Mouse (Mus musculus) spleen, postnatal 0 days (tissue): Measurements from ENCODE around the gene Atp2c1. TPM values are rescaled to one million over a fixed set of nuclear protein-coding genes. Genes with fewer than 3 reads are reported as not detected.

Source experiments
- polyA plus RNA-seq: library from polyadenylated mRNA; unstranded; fragments of >200 nt; fragmentation: Nextera tagmentation; extraction: Ambion mirVana; gene quantifications from 2 replicates; pipeline ENCODE4 v1.2.1, GENCODE M21; 2015

Atp2c1 gene
- 23.6 and 29.0 TPM in 2 replicates for polyA plus RNA-seq

GRCm38 (mm10) chr9:105527219-105527618, at the start of gene Atp2c1:
TSS of gene Atp2c1 (minus strand) at chr9:105527319.

GRCm38 (mm10) chr9:105395218-105395627, 131.9 kb downstream of the Atp2c1 start, which contains the start of the genes Aste1 and Nek11:
TSS of gene Aste1 (plus strand) at chr9:105395392.
TSS of gene Nek11 (minus strand) at chr9:105395524.

Other genes with a start within 250 kb of the Atp2c1 start
- 5.7 and 6.0 TPM in 2 replicates for gene Aste1, start 131.9 kb downstream of the Atp2c1 start, polyA plus RNA-seq
- gene Nek11, start 131.8 kb downstream of the Atp2c1 start, polyA plus RNA-seq = 0.05 and 0.06 TPM in 2 replicates
- gene Pik3r4, start 115.7 kb upstream of the Atp2c1 start, polyA plus RNA-seq = 8.2 and 10.8 TPM in 2 replicates